Mouse (Mus musculus) cerebellum, adult 11-12 months (tissue): Measurements from ENCODE around the gene Trdn.

Experiments used
- DNase-seq: peaks from one replicate; pipeline ENCODE4 v3.0.0; 2022

Trdn gene

DNA sequence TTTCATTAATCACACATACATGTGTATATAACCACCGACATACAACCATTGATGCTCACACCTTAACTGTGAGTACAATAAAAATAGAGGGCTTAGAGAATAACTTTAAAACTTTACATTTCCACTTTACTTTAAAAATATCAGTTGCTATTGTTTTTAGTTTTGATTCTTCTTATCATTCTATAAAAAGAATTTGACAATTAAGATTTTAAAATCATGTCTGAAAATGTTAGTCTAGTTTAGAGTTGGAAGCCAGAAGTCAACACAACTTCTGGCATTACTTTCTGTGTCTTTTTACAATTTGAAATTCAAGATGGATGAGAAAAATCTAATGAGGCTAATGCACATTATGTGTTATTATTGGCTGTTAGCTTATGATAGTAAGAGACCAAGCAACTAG lies at the start of gene Trdn:
TSS of gene Trdn (plus strand) at position 301 of the 400 bp plus-strand sequence.
- DNase-seq = no peak

GRCm38 (mm10) chr10:33060771-33061170 lies 19.6 kb upstream of the Trdn start:
- DNase-seq = no peak

DNA sequence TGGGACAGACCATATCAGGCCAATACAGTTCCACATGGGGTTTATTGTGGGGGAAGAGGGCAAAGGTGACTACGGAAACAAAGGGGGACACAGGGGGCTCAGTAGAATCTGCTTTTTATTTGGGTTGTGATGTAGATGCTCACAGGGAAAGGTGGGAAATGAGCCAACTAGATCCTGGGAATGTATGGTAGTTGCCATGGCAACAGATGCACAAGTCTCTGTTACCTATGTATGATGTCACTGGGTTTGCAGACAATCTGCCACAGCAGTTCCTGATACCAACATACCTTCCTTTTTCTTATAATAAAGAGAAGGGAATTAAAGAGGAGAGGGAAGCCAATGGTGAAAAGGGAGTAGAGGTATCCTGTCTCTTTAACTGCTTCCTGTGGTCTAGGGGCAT lies 14.8 kb upstream of the Trdn start:
- DNase-seq = no peak

DNA sequence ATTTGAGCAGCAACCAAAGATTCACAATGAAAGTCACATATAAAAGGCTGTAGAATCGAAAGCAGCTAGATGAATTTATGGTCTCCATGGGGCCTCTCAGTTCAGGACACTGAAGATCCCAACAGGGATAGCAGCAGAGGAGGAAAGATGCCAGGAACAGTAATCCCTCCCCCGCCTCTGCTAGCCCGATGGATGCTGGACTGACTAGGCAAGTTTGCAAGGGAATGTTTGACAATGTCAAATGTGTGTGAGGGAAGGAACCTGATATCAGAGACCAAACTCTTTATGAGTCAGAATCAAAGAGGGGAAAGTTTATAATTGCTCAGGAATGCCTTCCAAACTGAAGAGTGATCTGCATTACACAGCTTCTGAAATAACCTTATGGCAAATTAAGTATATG lies 7.2 kb upstream of the Trdn start:
- DNase-seq = no peak

DNA sequence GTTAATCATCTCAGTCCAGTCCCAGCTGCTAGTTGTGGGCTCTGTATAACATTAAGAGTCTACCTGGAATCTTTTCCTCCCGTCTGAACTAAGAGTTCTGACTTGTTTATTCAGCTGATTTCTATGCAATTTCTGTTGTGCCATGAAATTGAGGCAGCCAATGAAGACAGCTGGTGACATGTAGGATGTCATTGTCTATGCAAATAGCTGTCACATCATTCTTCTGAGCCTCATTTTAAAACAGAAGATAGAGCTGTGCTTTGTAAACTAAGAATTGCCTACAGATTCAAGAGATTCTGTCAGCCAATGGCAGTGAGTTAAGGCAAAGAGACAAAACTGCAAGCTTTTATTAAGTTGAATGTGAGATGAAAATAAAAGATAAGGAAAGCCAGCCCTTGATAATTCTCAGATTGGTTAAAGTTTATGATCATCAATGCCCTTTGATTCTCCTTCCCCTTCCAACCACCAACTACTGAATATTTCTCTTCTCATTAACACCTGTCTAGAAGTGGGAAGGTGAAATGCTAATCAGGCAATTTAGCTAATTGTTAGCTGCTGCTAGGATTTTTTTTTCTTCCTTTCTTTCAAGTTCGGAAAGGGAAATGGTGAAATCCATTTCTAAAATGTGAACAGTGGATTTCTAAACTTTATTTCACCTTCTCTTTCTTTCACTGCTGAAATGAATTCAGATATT lies 1.9 kb downstream of the Trdn start:
- DNase-seq = no peak

GRCm38 (mm10) chr10:33082961-33083626 lies 2.7 kb downstream of the Trdn start:
- DNase-seq = no peak

DNA sequence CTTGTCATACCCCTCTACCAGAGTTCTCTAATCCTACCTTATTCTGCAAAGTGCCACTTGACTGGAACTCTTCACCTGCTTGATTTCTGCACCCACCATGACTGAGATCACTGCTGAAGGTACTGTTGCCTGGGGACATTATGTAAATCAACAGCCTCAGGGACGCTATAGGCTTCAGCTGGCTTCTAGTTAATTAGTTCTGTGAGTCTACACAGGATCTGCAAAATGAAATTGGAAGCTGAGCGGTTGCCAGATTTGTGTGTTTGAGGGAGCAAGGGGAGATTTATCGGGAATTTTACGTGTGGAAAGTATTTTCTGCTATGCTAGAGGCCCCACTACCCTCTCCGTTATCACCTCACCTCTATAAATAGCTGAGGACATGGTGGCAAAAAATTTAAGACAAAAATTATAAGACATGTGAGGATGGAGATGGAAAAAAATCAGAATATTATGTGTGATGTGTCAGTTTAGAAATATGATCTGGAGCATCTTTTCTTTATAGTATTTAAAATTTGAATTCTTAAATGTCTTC lies 3.3 kb downstream of the Trdn start:
- DNase-seq = no peak

DNA sequence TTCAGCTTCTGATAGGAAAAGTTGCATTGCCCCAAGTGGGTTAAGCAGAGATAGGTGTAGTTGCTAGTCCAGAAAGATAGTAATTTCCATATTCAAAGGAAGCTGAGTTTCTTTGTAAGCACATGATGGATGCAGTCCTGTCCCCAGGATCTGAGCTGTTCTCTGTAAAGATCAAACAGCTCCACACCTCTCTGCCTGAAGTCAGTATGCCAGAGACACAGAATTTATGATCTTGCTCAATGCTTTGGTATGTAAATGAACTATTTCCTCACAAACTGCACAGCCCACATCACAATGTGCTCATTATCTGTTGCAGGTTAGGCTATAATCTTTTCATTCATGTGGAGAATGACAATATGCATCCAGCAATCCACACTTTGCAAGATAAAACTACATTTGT lies 8.0 kb downstream of the Trdn start:
- no peak for DNase-seq

DNA sequence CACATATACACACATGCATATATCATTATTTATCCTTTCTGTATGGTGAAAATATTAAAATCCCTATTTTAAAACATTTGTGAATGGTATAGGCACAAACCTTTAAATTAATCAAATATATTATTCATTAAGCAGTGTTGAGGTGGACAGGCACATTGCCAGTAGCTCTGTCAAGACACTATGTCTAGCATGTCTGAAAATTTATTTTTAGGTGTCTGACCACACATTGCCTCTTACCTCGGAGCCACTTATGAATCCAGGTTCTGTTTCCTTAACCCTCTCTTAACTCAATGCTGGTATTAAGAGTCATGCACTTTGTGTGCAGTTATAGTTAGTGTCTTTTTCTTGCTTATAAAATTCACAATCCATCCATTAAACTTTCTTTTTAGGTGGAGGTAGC lies 12.0 kb downstream of the Trdn start:
- no peak for DNase-seq

DNA sequence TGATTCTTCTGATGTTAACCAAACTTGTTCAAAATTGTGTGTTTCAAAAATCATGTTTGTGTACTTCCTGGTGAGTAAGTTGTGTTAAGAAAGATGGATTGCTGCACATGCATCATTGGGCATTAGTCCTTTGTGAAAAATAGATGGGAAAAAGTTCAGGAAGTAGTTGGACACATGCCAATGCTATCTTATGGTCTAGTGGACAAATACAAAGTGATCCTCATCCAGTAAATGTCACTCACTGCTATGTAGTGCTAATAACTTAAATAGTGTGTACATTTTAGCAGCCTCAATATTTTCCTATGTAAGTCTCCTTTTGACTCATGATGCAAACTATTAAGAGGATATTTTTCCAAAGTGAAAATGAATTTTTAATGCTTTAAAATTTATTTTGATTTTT lies 27.6 kb downstream of the Trdn start:
- no peak for DNase-seq

GRCm38 (mm10) chr10:33123028-33123427 lies 42.7 kb downstream of the Trdn start:
- no peak for DNase-seq

GRCm38 (mm10) chr10:33144911-33145310 lies 64.6 kb downstream of the Trdn start:
- DNase-seq = no peak

DNA sequence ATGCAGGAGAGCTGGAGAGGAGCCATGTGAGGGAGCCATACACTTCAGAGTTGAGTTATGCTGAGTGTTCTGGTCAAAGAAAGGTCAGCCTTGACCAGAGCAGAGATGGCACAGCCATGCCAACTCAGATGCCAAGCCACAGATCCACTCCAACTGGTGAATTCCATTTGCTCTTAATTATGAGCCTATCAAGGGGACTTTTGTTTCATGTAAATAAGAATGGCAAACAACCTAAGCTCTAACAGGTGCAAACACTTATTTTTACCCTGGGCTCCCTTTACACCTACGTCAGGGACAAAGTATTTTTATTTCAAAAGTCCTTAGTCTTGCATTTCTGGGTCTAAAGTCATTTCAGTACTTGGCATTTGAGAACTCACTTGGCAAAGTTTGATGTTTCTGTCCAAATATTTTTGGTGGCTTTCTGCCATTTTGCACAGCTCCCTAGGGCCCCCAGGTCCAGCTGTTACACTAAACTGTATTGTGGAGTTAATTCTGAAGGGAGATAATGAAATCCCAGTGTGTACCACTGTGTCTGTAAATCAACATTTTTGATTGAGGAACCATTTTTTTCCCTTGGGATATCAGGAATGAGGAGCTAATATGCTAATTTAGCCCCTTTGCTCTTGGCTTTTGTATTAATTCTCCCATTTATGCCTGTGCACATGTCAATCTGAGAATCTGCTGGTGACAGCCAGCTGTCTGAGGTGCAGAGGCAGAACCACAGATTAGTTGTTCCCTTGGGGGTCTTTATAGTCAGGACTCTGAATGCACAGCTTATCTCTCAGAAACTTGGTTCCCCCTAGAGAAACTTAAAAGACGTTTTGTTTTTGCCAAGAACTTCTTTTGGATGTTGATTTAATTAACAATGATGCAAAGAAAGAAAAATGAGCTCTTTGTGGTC lies 99.6 kb downstream of the Trdn start:
- no peak for DNase-seq

GRCm38 (mm10) chr10:33189031-33189430 lies 108.7 kb downstream of the Trdn start:
- DNase-seq = no peak

DNA sequence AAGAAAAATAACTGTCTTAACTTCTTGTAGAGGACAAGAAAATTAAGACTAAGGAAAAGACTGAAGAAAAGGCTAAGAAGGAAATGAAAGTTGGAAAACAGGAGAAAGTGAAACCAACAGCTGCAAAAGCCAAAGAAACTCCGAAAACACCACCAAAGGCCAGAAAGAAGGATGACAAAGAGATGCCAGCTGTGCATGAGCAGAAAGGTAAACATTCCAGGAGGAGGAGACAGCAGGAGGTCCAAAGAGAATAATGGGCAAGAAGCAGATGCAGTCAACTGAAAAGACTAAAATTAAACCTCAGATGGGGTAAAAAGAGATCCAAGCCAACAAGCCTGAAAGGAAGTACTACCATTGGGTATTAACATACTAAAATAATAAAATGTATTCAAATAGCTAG lies 115.6 kb downstream of the Trdn start:
- no peak for DNase-seq

DNA sequence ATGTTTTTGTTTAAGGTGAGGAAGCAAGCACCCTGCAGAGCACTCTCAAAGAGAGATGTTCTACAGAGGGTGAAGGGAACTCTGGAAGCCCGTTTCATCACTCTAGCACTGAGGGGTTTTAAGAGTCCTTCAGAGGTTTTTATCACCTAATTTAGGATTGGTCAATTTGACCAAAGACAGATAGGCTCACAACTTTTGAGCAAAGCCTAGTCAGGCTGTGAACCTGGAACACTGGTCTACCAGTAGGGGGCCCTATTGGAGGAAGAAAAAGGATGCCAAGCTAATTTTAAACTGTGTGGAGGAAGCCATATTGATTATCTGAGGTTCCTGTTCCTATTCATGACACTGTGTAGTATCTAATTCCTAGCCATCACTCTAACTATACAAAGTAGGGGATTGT lies 117.9 kb downstream of the Trdn start:
- no peak for DNase-seq

GRCm38 (mm10) chr10:33210411-33210810 lies 130.1 kb downstream of the Trdn start:
- no peak for DNase-seq

- DNase-seq = no peak
These were observed 173.6 kb downstream of the Trdn start for GRCm38 (mm10) chr10:33253911-33254310.

DNA sequence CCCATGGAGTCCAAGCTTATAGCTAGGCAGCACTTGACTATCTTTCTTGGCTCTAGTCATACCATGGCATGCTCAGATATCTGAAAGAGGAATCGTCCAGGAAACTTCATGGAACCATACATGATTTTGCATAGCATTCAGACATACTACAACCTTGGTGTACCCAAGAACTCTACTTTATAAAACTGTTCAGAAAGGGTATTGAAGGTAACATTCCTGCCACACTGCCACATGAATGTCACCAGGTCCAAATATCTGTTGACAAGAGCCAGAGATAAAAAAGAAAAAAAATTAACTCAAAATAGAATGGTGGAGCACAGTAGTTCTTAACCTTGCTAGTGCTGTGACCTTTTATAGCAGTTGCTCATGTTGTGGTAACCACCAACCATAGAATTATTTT lies 175.8 kb downstream of the Trdn start:
- no peak for DNase-seq

DNA sequence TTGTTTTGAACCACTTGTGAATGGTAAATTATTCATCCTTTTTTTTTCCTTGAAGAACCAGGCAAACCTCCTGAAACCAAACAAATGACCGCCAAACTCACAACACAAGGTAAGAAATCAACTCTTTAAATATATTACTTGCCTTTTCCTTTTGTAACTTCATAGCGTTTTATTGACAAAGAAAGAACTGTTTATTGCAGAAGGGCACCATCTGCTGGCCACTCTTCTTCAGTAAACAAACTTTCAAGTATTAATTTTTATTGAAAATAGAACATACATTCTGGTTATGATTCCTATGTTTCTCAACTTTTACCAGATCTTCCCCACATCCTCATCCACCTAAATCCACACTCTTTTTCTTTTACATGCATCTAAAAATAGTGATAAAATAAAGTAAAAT lies 224.6 kb downstream of the Trdn start:
- no peak for DNase-seq

DNA sequence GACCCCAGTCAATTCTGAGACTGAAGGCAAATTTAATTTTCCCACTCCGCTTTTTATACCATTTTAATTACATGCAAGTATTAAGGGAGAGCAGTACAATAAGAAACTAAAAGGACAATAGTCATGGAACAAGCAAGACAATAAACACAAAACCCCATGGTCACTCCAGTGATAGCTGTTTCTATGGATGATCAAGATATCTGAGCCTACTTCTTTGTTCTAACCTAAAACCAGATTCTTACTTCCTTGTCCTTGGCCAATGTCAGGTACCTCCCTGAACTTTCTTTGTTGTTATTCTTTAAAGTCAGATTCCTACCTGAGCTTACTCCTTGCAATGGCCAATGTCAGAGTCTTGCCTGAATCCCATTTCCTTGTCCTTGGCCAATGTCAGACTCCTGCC lies 272.7 kb downstream of the Trdn start:
- no peak for DNase-seq

- no peak for DNase-seq
These were observed 286.2 kb downstream of the Trdn start for GRCm38 (mm10) chr10:33366521-33366920.

- DNase-seq = no peak
These were observed 290.2 kb downstream of the Trdn start for GRCm38 (mm10) chr10:33370534-33370933.
